Mouse (Mus musculus) embryo, embryonic 11.5 days (tissue): Measurements from ENCODE around the gene Rhox7b.
"Not testable (repeated sequence)": the region's sequence is repeated elsewhere in the genome, so short reads cannot be mapped to it uniquely, and the experiment has no call there.

ENCODE experiments used
- DNase-seq: peaks from one replicate; pipeline ENCODE4 v3.0.0-alpha.2; 2012; ENCODE audit warnings: low read depth, low spot score

Gene Rhox7b

GRCm38 (mm10) chrX:37897132-37897531 is at the start of gene Rhox7b:
TSS of gene Rhox7b (minus strand) at chrX:37897232.
- DNase-seq = not testable (repeated sequence)

- no peak for DNase-seq
Measured at GRCm38 (mm10) chrX:37916311-37916710, 19.3 kb upstream of the Rhox7b start.

- no peak for DNase-seq
Measured at GRCm38 (mm10) chrX:37908581-37908980, 11.5 kb upstream of the Rhox7b start.

- no peak for DNase-seq
Measured at GRCm38 (mm10) chrX:37903727-37904126, 6.7 kb upstream of the Rhox7b start.

- DNase-seq = not testable (repeated sequence)
Measured at GRCm38 (mm10) chrX:37901670-37902069, 4.6 kb upstream of the Rhox7b start, which contains the start of gene Rhox9. TSS of gene Rhox9 (minus strand) at chrX:37901770.

GRCm38 (mm10) chrX:37878844-37879243 is 18.2 kb downstream of the Rhox7b start, which contains the start of gene Rhox8:
TSS of gene Rhox8 (minus strand) at chrX:37878944.
- DNase-seq = no peak

- DNase-seq = no peak
Measured at GRCm38 (mm10) chrX:37871641-37872040, 25.4 kb downstream of the Rhox7b start.
